Mouse (Mus musculus): Measurements from ENCODE around the gene Csf2rb2.

DNA sequence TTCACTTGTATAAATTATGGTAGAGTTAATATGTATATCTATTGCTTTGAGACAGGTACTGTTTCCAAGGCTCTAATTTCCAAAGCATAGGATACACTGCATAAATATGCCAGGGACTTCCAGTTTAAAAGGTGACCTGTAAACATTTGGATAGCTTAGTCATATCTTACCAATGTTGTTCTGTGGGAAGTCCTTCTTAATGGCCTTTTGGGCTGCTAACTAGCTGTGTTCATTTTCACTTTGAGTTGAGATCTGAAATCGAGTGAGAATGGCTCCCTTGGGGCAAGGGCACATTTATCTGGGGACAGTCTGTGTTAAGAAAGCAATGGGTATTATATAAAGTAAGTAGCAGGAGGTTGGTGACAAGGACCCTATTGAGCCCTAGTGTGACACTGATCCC is 17.8 kb upstream of the Csf2rb2 start:
- no peak for TF ChIP-seq CTCF (IDR thresholded peaks at IDR 0.05; ENCODE audit: low read depth)
- no peak for TF ChIP-seq EP300 (IDR thresholded peaks at IDR 0.05; ENCODE audit: low read depth)

Measured in liver, embryonic 14.5 days (tissue).